Mouse (Mus musculus): ENCODE data around the gene Serpinb6e.

Serpinb6e gene

GRCm38 (mm10) chr13:33843308-33843707 lies at the start of gene Serpinb6e:
Gene Serpinb6e (minus strand): TSS chr13:33843408.
- DNase-seq: no peak

- DNase-seq: no peak
Measured at GRCm38 (mm10) chr13:33830751-33831150, 12.5 kb downstream of the Serpinb6e start.

GRCm38 (mm10) chr13:33823421-33823820 lies 19.8 kb downstream of the Serpinb6e start:
- no peak for DNase-seq

DNA sequence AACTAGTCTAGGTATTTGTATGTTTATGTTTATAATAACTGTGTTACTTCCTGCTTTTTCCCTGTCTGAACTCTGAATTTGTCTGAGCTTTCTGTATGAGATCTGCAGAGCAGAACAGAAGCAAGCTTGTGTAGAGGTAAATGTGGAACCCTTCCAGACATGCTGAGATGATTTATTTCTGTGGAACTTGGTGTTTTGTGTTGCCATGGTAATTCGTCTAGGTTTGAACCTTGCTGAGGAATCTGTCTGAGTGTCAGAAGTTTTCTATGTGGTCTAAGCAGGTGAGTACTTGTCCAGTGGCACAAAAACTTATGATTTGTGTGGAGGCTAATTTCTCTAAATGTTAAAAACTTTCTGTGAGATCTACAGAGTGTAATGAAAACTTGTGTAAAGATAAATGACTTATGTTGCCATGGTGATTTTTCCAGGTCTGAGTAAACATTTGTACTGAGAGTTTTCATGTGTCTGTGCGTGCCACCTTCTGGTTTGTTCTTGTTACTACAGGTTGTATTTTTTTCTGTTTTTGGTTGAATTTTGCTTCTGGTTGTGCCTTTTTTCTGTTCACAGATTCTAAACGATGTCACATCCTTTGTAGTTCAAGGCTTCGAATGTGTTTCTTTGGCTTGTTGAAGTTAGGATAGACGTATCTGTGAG lies 21.6 kb downstream of the Serpinb6e start:
- no peak for DNase-seq
